Mouse (Mus musculus) adrenal gland, postnatal 10 days (tissue): ENCODE data around the gene Akap13. TPM values are rescaled to one million over a fixed set of nuclear protein-coding genes. Genes with fewer than 3 reads are reported as not detected.

Source experiments
- DNase-seq: peaks from one replicate; pipeline ENCODE4 v3.0.0; 2021; ENCODE audit warnings: mixed read lengths
- total RNA-seq, 2 experiments: library from RNA; stranded (reverse); gene quantifications; 2 replicates each; pipeline ENCODE4 v1.2.3; 2021

The Akap13 gene
- total RNA-seq, 2 experiments from 2014 or later = 54.7 to 66.6 TPM

- DNase-seq = no peak
These were observed 104.6 kb downstream of the Akap13 start for GRCm38 (mm10) chr7:75559915-75560314.

- DNase-seq = no peak
These were observed 105.2 kb downstream of the Akap13 start for GRCm38 (mm10) chr7:75560566-75560965.

GRCm38 (mm10) chr7:75561134-75561533 lies 105.8 kb downstream of the Akap13 start:
- no peak for DNase-seq

GRCm38 (mm10) chr7:75568276-75568675 lies 112.9 kb downstream of the Akap13 start:
- DNase-seq = no peak

GRCm38 (mm10) chr7:75568883-75569282 lies 113.5 kb downstream of the Akap13 start:
- DNase-seq = no peak

GRCm38 (mm10) chr7:75570218-75570617 lies 114.9 kb downstream of the Akap13 start:
- DNase-seq = no peak

- no peak for DNase-seq
These were observed 115.7 kb downstream of the Akap13 start for GRCm38 (mm10) chr7:75571078-75571477.

GRCm38 (mm10) chr7:75572127-75572526 lies 116.8 kb downstream of the Akap13 start:
- DNase-seq = no peak

- DNase-seq = no peak
These were observed 119.9 kb downstream of the Akap13 start for GRCm38 (mm10) chr7:75575120-75575649.

- DNase-seq = no peak
These were observed 120.7 kb downstream of the Akap13 start for GRCm38 (mm10) chr7:75575800-75576585.

- no peak for DNase-seq
These were observed 121.5 kb downstream of the Akap13 start for GRCm38 (mm10) chr7:75576851-75577250.

- no peak for DNase-seq
These were observed 122.0 kb downstream of the Akap13 start for GRCm38 (mm10) chr7:75577353-75577752.

GRCm38 (mm10) chr7:75578647-75579046 lies 123.3 kb downstream of the Akap13 start:
- no peak for DNase-seq

GRCm38 (mm10) chr7:75582091-75582490 lies 126.8 kb downstream of the Akap13 start:
- no peak for DNase-seq

- DNase-seq = no peak
These were observed 128.8 kb downstream of the Akap13 start for GRCm38 (mm10) chr7:75584100-75584499.

- no peak for DNase-seq
These were observed 130.1 kb downstream of the Akap13 start for GRCm38 (mm10) chr7:75585409-75585808.

GRCm38 (mm10) chr7:75586113-75586512 lies 130.8 kb downstream of the Akap13 start:
- no peak for DNase-seq

GRCm38 (mm10) chr7:75587727-75588126 lies 132.4 kb downstream of the Akap13 start:
- DNase-seq = no peak

GRCm38 (mm10) chr7:75589304-75589973 lies 134.1 kb downstream of the Akap13 start:
- DNase-seq = no peak

GRCm38 (mm10) chr7:75591961-75592360 lies 136.6 kb downstream of the Akap13 start:
- no peak for DNase-seq

GRCm38 (mm10) chr7:75594801-75595200 lies 139.5 kb downstream of the Akap13 start:
- no peak for DNase-seq

GRCm38 (mm10) chr7:75595268-75595667 lies 139.9 kb downstream of the Akap13 start:
- no peak for DNase-seq

- no peak for DNase-seq
These were observed 140.9 kb downstream of the Akap13 start for GRCm38 (mm10) chr7:75596058-75596748.
